Mouse (Mus musculus) ES-E14 (cell line): ENCODE results near the gene Cacnb4.

Source experiments
- CHD2 ChIP-seq: IDR thresholded peaks from 2 replicates; pipeline ENCODE4 v1.6.1; 2014; ENCODE audit warnings: mild to moderate bottlenecking, low read depth, low read length, inconsistent platforms
- HCFC1 ChIP-seq: IDR thresholded peaks from 2 replicates; pipeline ENCODE4 v1.6.1; 2012; ENCODE audit warnings: low read length, inconsistent platforms, borderline replicate concordance; ENCODE audit not compliant: insufficient read depth
- MAFK ChIP-seq: IDR thresholded peaks from 2 replicates; pipeline ENCODE4 v1.6.1; 2014; ENCODE audit warnings: mild to moderate bottlenecking, low read depth, low read length, inconsistent platforms; ENCODE audit not compliant: insufficient read depth
- ZC3H11A ChIP-seq: IDR thresholded peaks from 2 replicates; pipeline ENCODE4 v1.6.1; 2012; ENCODE audit warnings: low read depth, mild to moderate bottlenecking, inconsistent platforms, low read length, borderline replicate concordance
- ZNF384 ChIP-seq: IDR thresholded peaks from 2 replicates; pipeline ENCODE4 v1.6.1; 2012; ENCODE audit warnings: low read depth, low read length, inconsistent platforms

DNA sequence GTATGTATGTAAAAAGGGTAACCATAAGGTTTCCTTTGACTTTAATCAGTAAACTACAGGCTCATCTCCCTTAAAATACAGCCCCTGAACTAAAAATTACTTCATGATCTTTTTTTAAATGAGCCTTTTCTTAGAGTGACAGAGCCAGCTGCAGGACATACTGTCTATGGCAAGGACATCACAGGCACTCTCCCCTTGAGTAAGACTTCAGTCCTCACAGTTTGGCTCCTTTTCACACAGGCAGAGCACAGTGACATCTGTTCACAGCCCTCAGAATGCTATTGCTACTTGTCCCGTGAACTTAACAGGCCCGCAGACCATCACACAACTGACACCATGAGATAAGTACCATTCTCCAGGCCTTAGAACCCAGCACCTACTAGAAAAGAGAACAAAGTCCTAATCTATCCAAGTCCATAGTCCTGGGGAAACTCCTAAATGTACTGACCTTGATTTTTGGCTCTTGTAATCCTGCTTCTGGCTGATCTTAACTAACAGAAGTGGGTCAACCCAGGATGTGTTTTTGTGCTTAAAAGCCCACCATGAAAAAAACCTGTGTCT is 286.1 kb downstream of the Cacnb4 start:
- TF ChIP-seq MAFK (no peak), ZNF384 (no peak), CHD2 (no peak), HCFC1 (no peak), ZC3H11A (no peak)
